9 mouse cellular contexts compared by ENCODE assay signal in the genomic region with DNA sequence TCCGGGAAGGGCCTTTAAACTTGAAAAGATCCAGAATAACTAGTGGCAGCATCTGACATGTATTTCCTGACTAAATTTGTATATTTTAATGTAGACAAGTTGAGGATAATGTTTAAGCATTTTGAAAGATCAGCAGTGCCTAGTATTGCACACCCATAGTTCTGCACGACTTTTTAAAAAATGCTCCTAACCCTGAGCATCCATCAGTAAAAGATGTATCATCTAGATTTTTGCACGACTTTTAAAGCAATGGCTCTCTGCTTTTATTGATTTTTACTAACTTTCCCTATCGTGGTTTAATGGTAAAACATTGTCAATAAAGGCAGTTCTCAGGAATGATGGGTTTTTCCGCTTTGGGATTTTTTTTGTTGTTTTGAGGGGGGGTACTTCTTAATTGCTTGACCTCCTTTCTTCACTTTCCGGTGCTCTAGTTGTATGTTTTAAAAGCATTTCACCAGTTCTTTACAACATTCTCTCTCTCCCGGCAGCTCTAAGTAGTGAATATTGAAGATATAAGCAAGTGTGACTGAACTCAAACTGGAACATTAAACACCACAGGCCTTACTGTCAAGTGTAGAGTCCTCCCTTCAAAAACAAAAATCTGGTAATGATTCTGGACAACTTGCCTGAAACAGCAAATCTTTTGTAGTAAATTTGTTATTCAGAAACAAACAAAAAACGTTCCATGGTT. TPM values are rescaled to one million over a fixed set of nuclear protein-coding genes. Genes with fewer than 3 reads are reported as not detected.
A peak's percentile ranks its signal among the peaks of the same experiment; 100 is the strongest.
DNase-seq lines count a peak whose midpoint lies in the region; ATAC-seq and TF ChIP-seq lines count a peak whose summit lies in the region.
"Had no signal": no experiment of that assay in that cellular context is flagged by ENCODE, and none has a peak within 500 bp of the region (broad histone marks: within the 10 kb centered on the region; RNA-seq: fewer than 3 reads in every experiment).

No protein-coding gene starts in this region.

- no peaks in the 10 kb centered on the region for H3K9me3 ChIP-seq in heart, embryonic 12.5 days (replicated peaks)
- no peaks in the 10 kb centered on the region for H3K9me3 ChIP-seq in ES-Bruce4 (replicated peaks; ENCODE audit: control insufficient read depth, insufficient read depth, low read length, poor library complexity, severe bottlenecking)
- H3K9me3 ChIP-seq in forebrain, postnatal 0 days (ENCODE audit: low read length) = no peaks in the 10 kb centered on the region
- no peaks in the 10 kb centered on the region for H3K9me3 ChIP-seq in liver, postnatal 0 days (ENCODE audit: low read length)
- H3K9me3 ChIP-seq: G1E had no signal

- no peak for TF ChIP-seq POLR2A in ES-Bruce4 (IDR thresholded peaks at IDR 0.05; ENCODE audit: insufficient read depth, low read length)

- no peak for TF ChIP-seq CTCF in ES-Bruce4 (IDR thresholded peaks at IDR 0.05; ENCODE audit: low read depth, low read length)
- no peak for TF ChIP-seq CTCF in forebrain, postnatal 0 days (IDR thresholded peaks at IDR 0.05; ENCODE audit: low read depth)
- no peak for TF ChIP-seq CTCF in liver, postnatal 0 days (IDR thresholded peaks at IDR 0.05; ENCODE audit: low read depth)

- no peak for TF ChIP-seq EP300 in ES-Bruce4 (IDR thresholded peaks at IDR 0.05; ENCODE audit: insufficient read depth, low read depth, low read length)
- TF ChIP-seq EP300 in liver, postnatal 0 days (IDR thresholded peaks at IDR 0.05; ENCODE audit: low read depth) = no peak

- H3K4me1 ChIP-seq in heart, embryonic 12.5 days (replicated peaks) = no peaks in the 10 kb centered on the region
- H3K4me1 ChIP-seq in ES-Bruce4 (ENCODE audit: control insufficient read depth, insufficient read depth, low read length) = no peaks in the 10 kb centered on the region
- H3K4me1 ChIP-seq in forebrain, postnatal 0 days (ENCODE audit: insufficient read depth) = peaks cover 3% of the 10 kb centered on the region; the same call in 1 of the 2 replicates
- H3K4me1 ChIP-seq in liver, postnatal 0 days (ENCODE audit: insufficient read depth) = peaks cover 13% of the 10 kb centered on the region

- peak overlapping the region; percentile 87 for H3K27ac ChIP-seq in heart, embryonic 12.5 days (ENCODE audit: poor library complexity, severe bottlenecking)
- H3K27ac ChIP-seq in ES-Bruce4 (ENCODE audit: insufficient read depth, low read length) = peak overlapping the region; percentile 51
- H3K27ac ChIP-seq in forebrain, postnatal 0 days (ENCODE audit: low read depth, low read length) = peak overlapping the region; percentile 90
- peak overlapping the region; percentile 90 for H3K27ac ChIP-seq in liver, postnatal 0 days (ENCODE audit: low read depth)

- ATAC-seq in heart, embryonic 12.5 days (ENCODE audit: insufficient number of reproducible peaks, low FRiP score) = no peak
- ATAC-seq in forebrain, postnatal 0 days = no peak
- no peak for ATAC-seq in liver, postnatal 0 days
- ATAC-seq in inflammation-experienced regulatory T-cells, adult 6 months = no peak

- no peaks in the 10 kb centered on the region for H3K27me3 ChIP-seq in heart, embryonic 12.5 days (replicated peaks)
- H3K27me3 ChIP-seq in ES-Bruce4 (ENCODE audit: control insufficient read depth, insufficient read depth, low read length, poor library complexity, severe bottlenecking) = no peaks in the 10 kb centered on the region
- no peaks in the 10 kb centered on the region for H3K27me3 ChIP-seq in forebrain, postnatal 0 days (ENCODE audit: insufficient read depth, low read length)
- H3K27me3 ChIP-seq in liver, postnatal 0 days (ENCODE audit: insufficient read depth, low read length) = no peaks in the 10 kb centered on the region

- peak overlapping the region; percentile 69; the same call in 1 of the 2 replicates for H3K9ac ChIP-seq in heart, embryonic 12.5 days
- H3K9ac ChIP-seq in ES-Bruce4 (ENCODE audit: low read depth, poor library complexity, severe bottlenecking) = peak overlapping the region; percentile 85
- peak overlapping the region; percentile 45 for H3K9ac ChIP-seq in forebrain, postnatal 0 days
- peak overlapping the region; percentile 70 for H3K9ac ChIP-seq in liver, postnatal 0 days (replicated peaks)

- peaks cover 13% of the 10 kb centered on the region for H3K36me3 ChIP-seq in heart, embryonic 12.5 days
- peaks cover 4% of the 10 kb centered on the region for H3K36me3 ChIP-seq in ES-Bruce4 (ENCODE audit: control insufficient read depth, insufficient read depth, low read length, poor library complexity, severe bottlenecking)
- H3K36me3 ChIP-seq in forebrain, postnatal 0 days (ENCODE audit: insufficient read depth) = no peaks in the 10 kb centered on the region
- H3K36me3 ChIP-seq in liver, postnatal 0 days (replicated peaks; ENCODE audit: insufficient read depth, low read length) = peaks cover 7% of the 10 kb centered on the region; the same call in 1 of the 2 replicates

- H3K4me3 ChIP-seq in heart, embryonic 12.5 days = peak overlapping the region; percentile 53
- no peak overlapping the region for H3K4me3 ChIP-seq in ES-Bruce4 (ENCODE audit: low read depth, low read length)
- peak overlapping the region; percentile 40 for H3K4me3 ChIP-seq in forebrain, postnatal 0 days (ENCODE audit: low read depth, low read length)
- peak overlapping the region; percentile 67 for H3K4me3 ChIP-seq in liver, postnatal 0 days (ENCODE audit: low read depth, low read length)

- peak overlapping the region; percentile 70 for H3K4me2 ChIP-seq in heart, embryonic 12.5 days
- peak overlapping the region; percentile 59 for H3K4me2 ChIP-seq in forebrain, postnatal 0 days (ENCODE audit: low read depth)
- peak overlapping the region; percentile 76 for H3K4me2 ChIP-seq in liver, postnatal 0 days (ENCODE audit: low read depth, low read length)

- 28% methylated on average over 8 of the region's 8 CpGs for WGBS in heart, embryonic 12.5 days
- 20% methylated on average over 8 of the region's 8 CpGs for WGBS in forebrain, postnatal 0 days
- WGBS in liver, postnatal 0 days (ENCODE audit: insufficient replicate concordance) = 26% methylated on average over 8 of the region's 8 CpGs

- DNase-seq in heart, adult 9 months (ENCODE audit: low spot score in 2 of 2) = no peak
- no peak for DNase-seq in forebrain, postnatal 0 days
- DNase-seq in liver, postnatal 0 days = no peak
- DNase-seq in ovary, postnatal 10 days (ENCODE audit: low spot score) = no peak
- DNase-seq in ovary, postnatal 14 days (ENCODE audit: low spot score) = no peak

RNA-seq across cellular contexts. Expression of a gene that starts 12.8 kb away (rescaled TPM):
- polyA plus RNA-seq in heart, embryonic 12.5 days (2016; fragmentation: Nextera tagmentation; extraction: Ambion mirVana) = not detected in 2 replicates
- not detected in 2 replicates for polyA plus RNA-seq in ES-Bruce4 (2011; ENCODE audit: insufficient read depth, insufficient read length, low read depth, missing spikeins)
- not detected in 2 replicates for total RNA-seq in forebrain, postnatal 0 days (2014; rRNA removed)
- not detected in 2 replicates for polyA plus RNA-seq in forebrain, postnatal 0 days (2015; fragmentation: Nextera tagmentation; extraction: Ambion mirVana)
- not detected in 2 replicates for polyA plus RNA-seq in liver, postnatal 0 days (2015; fragmentation: Nextera tagmentation; extraction: Ambion mirVana)
- polyA plus RNA-seq in inflammation-experienced regulatory T-cells, adult 6 months (2017; shearing (Covaris generic)) = not detected
- total RNA-seq: G1E had no signal
- polyA plus RNA-seq: G1E had no signal
